Mouse (Mus musculus) kidney, embryonic 16.5 days (tissue): ENCODE results near the gene Hist2h3c1. TPM values are rescaled to one million over a fixed set of nuclear protein-coding genes. Genes with fewer than 3 reads are reported as not detected.
A peak's percentile ranks its signal among the peaks of the same experiment; 100 is the strongest.
"Not testable (repeated sequence)": the region's sequence is repeated elsewhere in the genome, so short reads cannot be mapped to it uniquely, and the experiment has no call there.

ENCODE experiments used
- ATAC-seq: fragments of 200-750 bp; cut with Nextera tagmentation; 2 replicates; pipeline ENCODE4 v1.8.0; 2017; ENCODE audit warnings: moderate TSS enrichment; ENCODE audit not compliant: low FRiP score, low TSS enrichment
- H3K27ac ChIP-seq: fragments of 300-500 bp; sonication (generic); 2 replicates; pipeline ENCODE4 v1.5.1; 2014; ENCODE audit warnings: low read length
- H3K27me3 ChIP-seq: fragments of 300-500 bp; sonication (generic); 2 replicates; pipeline ENCODE4 v1.6.1; 2014; ENCODE audit warnings: low read length, control low read depth, mixed read lengths; ENCODE audit not compliant: insufficient read depth
- H3K36me3 ChIP-seq: fragments of 300-500 bp; sonication (generic); 2 replicates; pipeline ENCODE4 v1.6.1; 2014; ENCODE audit warnings: low read length, control low read depth, mixed read lengths; ENCODE audit not compliant: insufficient read depth
- H3K4me1 ChIP-seq: fragments of 300-500 bp; sonication (generic); 2 replicates; pipeline ENCODE4 v1.6.1; 2014; ENCODE audit warnings: low read length, control low read depth, mixed read lengths; ENCODE audit not compliant: insufficient read depth
- H3K4me2 ChIP-seq: fragments of 300-500 bp; sonication (generic); replicated peaks from 2 replicates; pipeline ENCODE4 v1.6.1; 2014; ENCODE audit warnings: low read depth, low read length
- H3K4me3 ChIP-seq: fragments of 300-500 bp; sonication (generic); 2 replicates; pipeline ENCODE4 v1.5.1; 2014; ENCODE audit warnings: mild to moderate bottlenecking, low read length
- H3K9ac ChIP-seq: fragments of 300-500 bp; sonication (generic); replicated peaks from 2 replicates; pipeline ENCODE4 v1.6.1; 2014; ENCODE audit warnings: low read length
- H3K9me3 ChIP-seq: fragments of 300-500 bp; sonication (generic); 2 replicates; pipeline ENCODE4 v1.6.1; 2016; ENCODE audit warnings: low read length, control low read depth
- WGBS: fragments of 180-500 bp; shearing (Covaris S2); extraction: QIAGEN DNeasy Blood & Tissue Kit; methylation state at CpG from one replicate; pipeline ENCODE4 v1.1.7; 2014; 5-methylcytosine and 5-hydroxymethylcytosine counted together
- polyA plus RNA-seq: library from polyadenylated mRNA; unstranded; fragments of >200 nt; fragmentation: Nextera tagmentation; extraction: Ambion mirVana; gene quantifications from 2 replicates; pipeline ENCODE4 v1.2.1, GENCODE M21; 2015

The Hist2h3c1 gene
- polyA plus RNA-seq, 1 experiment from 2014 or later: 1.1 TPM

GRCm38 (mm10) chr3:96277428-96277799, 30.9 kb downstream of the Hist2h3c1 start:
- H3K9me3 ChIP-seq: no peaks in the 10 kb centered on the region
- no peaks in the 10 kb centered on the region; the same call in 1 of the 2 replicates for H3K27me3 ChIP-seq
- H3K9ac ChIP-seq: peak overlapping the region; percentile 55
- peaks cover 9% of the 10 kb centered on the region; the same call in 1 of the 2 replicates for H3K4me1 ChIP-seq
- peak overlapping the region; percentile 61 for H3K4me3 ChIP-seq
- no peaks in the 10 kb centered on the region for H3K36me3 ChIP-seq
- peak overlapping the region; percentile 90 for H3K4me2 ChIP-seq
- ATAC-seq: no peak; the same call in 1 of the 2 replicates
- 23% methylated on average over 8 of the region's 8 CpGs for WGBS
- no peak overlapping the region; the same call in 1 of the 2 replicates for H3K27ac ChIP-seq

- H3K27me3 ChIP-seq: no peaks in the 10 kb centered on the region; the same call in 1 of the 2 replicates
- peaks cover 9% of the 10 kb centered on the region; the same call in 1 of the 2 replicates for H3K4me1 ChIP-seq
- H3K9me3 ChIP-seq: no peaks in the 10 kb centered on the region
- WGBS: under 1% methylated on average over 49 of the region's 49 CpGs
- peak overlapping the region; percentile 90 for H3K4me2 ChIP-seq
- no peaks in the 10 kb centered on the region for H3K36me3 ChIP-seq
- peak overlapping the region; percentile 55 for H3K9ac ChIP-seq
- peak; percentile 96 for ATAC-seq
- H3K4me3 ChIP-seq: peak overlapping the region; percentile 61
- peak overlapping the region; percentile 92 for H3K27ac ChIP-seq
Observed at GRCm38 (mm10) chr3:96277800-96278624, 31.5 kb downstream of the Hist2h3c1 start.

GRCm38 (mm10) chr3:96280660-96281059, 34.2 kb downstream of the Hist2h3c1 start:
- Histone ChIP-seq H3K27me3 (peaks cover 11% of the 10 kb centered on the region), H3K4me2 (no peak overlapping the region), H3K4me1 (peaks cover 13% of the 10 kb centered on the region; the same call in 1 of the 2 replicates), H3K4me3 (no peak overlapping the region), H3K36me3 (no peaks in the 10 kb centered on the region), H3K9ac (no peak overlapping the region), H3K9me3 (no peaks in the 10 kb centered on the region), H3K27ac (no peak overlapping the region)
- 60% methylated on average over 6 of the region's 6 CpGs for WGBS
- no peak for ATAC-seq

GRCm38 (mm10) chr3:96284457-96284856, 38.0 kb downstream of the Hist2h3c1 start:
- Histone ChIP-seq H3K4me2 (peak overlapping the region; percentile 20; the same call in 1 of the 2 replicates), H3K4me3 (no peak overlapping the region), H3K4me1 (peaks cover 3% of the 10 kb centered on the region; the same call in 1 of the 2 replicates), H3K9me3 (no peaks in the 10 kb centered on the region), H3K36me3 (no peaks in the 10 kb centered on the region), H3K27ac (no peak overlapping the region), H3K27me3 (peaks cover 16% of the 10 kb centered on the region), H3K9ac (no peak overlapping the region)
- WGBS: 16% methylated on average over 4 of the region's 4 CpGs
- 0 out of 2 replicates have a peak, but pooled peaks have one; percentile 42 for ATAC-seq

- peaks cover 16% of the 10 kb centered on the region for H3K27me3 ChIP-seq
- H3K36me3 ChIP-seq, H3K4me2 ChIP-seq, H3K27ac ChIP-seq, H3K9ac ChIP-seq, H3K4me3 ChIP-seq, H3K9me3 ChIP-seq, H3K4me1 ChIP-seq, ATAC-seq: not testable (repeated sequence)
- 91% methylated on average over 11 of the region's 11 CpGs for WGBS
Observed at GRCm38 (mm10) chr3:96287334-96287733, 40.8 kb downstream of the Hist2h3c1 start.

GRCm38 (mm10) chr3:96289201-96289600, 42.7 kb downstream of the Hist2h3c1 start:
- WGBS: 77% methylated on average over 3 of the region's 3 CpGs
- Histone ChIP-seq H3K9me3 (no peaks in the 10 kb centered on the region), H3K4me3 (no peak overlapping the region), H3K27ac (no peak overlapping the region), H3K36me3 (no peaks in the 10 kb centered on the region), H3K27me3 (peaks cover 15% of the 10 kb centered on the region; the same call in 1 of the 2 replicates), H3K4me1 (0 out of 2 replicates have a peak, but pooled peaks cover under 1% of the 10 kb centered on the region), H3K4me2 (no peak overlapping the region), H3K9ac (no peak overlapping the region)
- no peak for ATAC-seq

GRCm38 (mm10) chr3:96290727-96291126, 44.2 kb downstream of the Hist2h3c1 start:
- H3K27ac ChIP-seq, H3K4me3 ChIP-seq, H3K9me3 ChIP-seq, H3K27me3 ChIP-seq, H3K4me2 ChIP-seq, ATAC-seq, H3K9ac ChIP-seq, H3K4me1 ChIP-seq, H3K36me3 ChIP-seq: not testable (repeated sequence)
- WGBS: 96% methylated on average over 3 of the region's 3 CpGs

- H3K27me3 ChIP-seq: peaks cover 4% of the 10 kb centered on the region; the same call in 1 of the 2 replicates
- WGBS: 41% methylated on average over 6 of the region's 6 CpGs
- no peak for ATAC-seq
Observed at GRCm38 (mm10) chr3:96292641-96293040, 46.2 kb downstream of the Hist2h3c1 start.

GRCm38 (mm10) chr3:96293368-96293767, 46.9 kb downstream of the Hist2h3c1 start:
- H3K4me3 ChIP-seq: no peak overlapping the region
- no peak overlapping the region for H3K9ac ChIP-seq
- no peaks in the 10 kb centered on the region for H3K4me1 ChIP-seq
- 57% methylated on average over 5 of the region's 5 CpGs for WGBS
- no peak overlapping the region for H3K4me2 ChIP-seq
- no peak for ATAC-seq
- no peaks in the 10 kb centered on the region for H3K36me3 ChIP-seq
- H3K27me3 ChIP-seq: peaks cover 4% of the 10 kb centered on the region; the same call in 1 of the 2 replicates
- H3K27ac ChIP-seq: no peak overlapping the region
- H3K9me3 ChIP-seq: no peaks in the 10 kb centered on the region

More at GRCm38 (mm10) chr3:96292641-96293040, 46.2 kb downstream of the Hist2h3c1 start:
- no peak overlapping the region for H3K9ac ChIP-seq
- H3K4me1 ChIP-seq: no peaks in the 10 kb centered on the region
- no peak overlapping the region for H3K27ac ChIP-seq
- no peaks in the 10 kb centered on the region for H3K9me3 ChIP-seq
- no peak overlapping the region for H3K4me2 ChIP-seq
- no peak overlapping the region for H3K4me3 ChIP-seq
- H3K36me3 ChIP-seq: no peaks in the 10 kb centered on the region

- Histone ChIP-seq H3K27me3 (peaks cover 4% of the 10 kb centered on the region; the same call in 1 of the 2 replicates), H3K9ac (no peak within 1 kb of the TSS), H3K27ac (no peak within 1 kb of the TSS), H3K9me3 (no peaks in the 10 kb centered on the region), H3K4me1 (no peaks in the 10 kb centered on the region), H3K4me2 (no peak within 1 kb of the TSS), H3K36me3 (no peaks in the 10 kb centered on the region), H3K4me3 (no peak within 1 kb of the TSS)
- ATAC-seq: no peak
- 84% methylated on average over 4 of the region's 4 CpGs for WGBS
Observed at GRCm38 (mm10) chr3:96293787-96294186, 47.3 kb downstream of the Hist2h3c1 start, which contains the start of gene Fcgr1. Fcgr1 (minus strand) TSS chr3:96293969.
